Mouse (Mus musculus) erythroid progenitor cell, adult 5-6 weeks (primary cell): ENCODE data around the gene Mogat2. TPM values are rescaled to one million over a fixed set of nuclear protein-coding genes. Genes with fewer than 3 reads are reported as not detected.
A peak's percentile ranks its signal among the peaks of the same experiment; 100 is the strongest.

Experiments used
- ATAC-seq: replicated peaks from 2 replicates; pipeline ENCODE4 v1.8.0; 2016; ENCODE audit warnings: moderate number of reproducible peaks, mild to moderate bottlenecking, moderate TSS enrichment, inconsistent platforms; ENCODE audit not compliant: poor library complexity, low FRiP score, severe bottlenecking
- total RNA-seq, 2 experiments: library from RNA; stranded (forward) in 1 of 2; stranded (reverse) in 1 of 2; fragments of 150-400 nt in 1 of 2; fragments of 186-747, 209-891 nt in 1 of 2; gene quantifications; 2 replicates each; pipeline versions ENCODE4 v1.2.3 to v1.2.4; 2015 to 2017; ENCODE audit warnings: low replicate concordance in 2 of 2

The Mogat2 gene
- total RNA-seq, 2 experiments from 2014 or later: 18.4 TPM; not detected in 1

GRCm38 (mm10) chr7:99200290-99200689 lies 38.1 kb downstream of the Mogat2 start:
- no peak for ATAC-seq

- no peak for ATAC-seq
These were observed 38.8 kb downstream of the Mogat2 start for GRCm38 (mm10) chr7:99199451-99200175.

- no peak for ATAC-seq
These were observed 39.6 kb downstream of the Mogat2 start for GRCm38 (mm10) chr7:99198811-99199210.

GRCm38 (mm10) chr7:99194511-99194910 lies 43.9 kb downstream of the Mogat2 start:
- ATAC-seq: no peak

- no peak for ATAC-seq
These were observed 44.5 kb downstream of the Mogat2 start for GRCm38 (mm10) chr7:99193926-99194325.

- ATAC-seq: no peak
These were observed 47.0 kb downstream of the Mogat2 start for GRCm38 (mm10) chr7:99191411-99191810.

GRCm38 (mm10) chr7:99189885-99190284 lies 48.5 kb downstream of the Mogat2 start:
- ATAC-seq: no peak

- no peak for ATAC-seq
These were observed 49.8 kb downstream of the Mogat2 start for GRCm38 (mm10) chr7:99188630-99189029.

- no peak for ATAC-seq
These were observed 51.0 kb downstream of the Mogat2 start for GRCm38 (mm10) chr7:99187451-99187850.

GRCm38 (mm10) chr7:99185405-99185804 lies 53.0 kb downstream of the Mogat2 start:
- ATAC-seq: no peak

GRCm38 (mm10) chr7:99183751-99184150 lies 54.7 kb downstream of the Mogat2 start:
- no peak for ATAC-seq

GRCm38 (mm10) chr7:99182432-99183172 lies 55.8 kb downstream of the Mogat2 start, which contains the start of gene Dgat2:
Gene Dgat2, minus strand, starts transcription at chr7:99182719.
- peak; percentile 70 for ATAC-seq

GRCm38 (mm10) chr7:99181619-99182431 lies 56.6 kb downstream of the Mogat2 start:
- ATAC-seq: no peak

GRCm38 (mm10) chr7:99180162-99180561 lies 58.3 kb downstream of the Mogat2 start:
- no peak for ATAC-seq

GRCm38 (mm10) chr7:99179271-99179670 lies 59.1 kb downstream of the Mogat2 start:
- ATAC-seq: no peak

GRCm38 (mm10) chr7:99177386-99177785 lies 61.0 kb downstream of the Mogat2 start:
- no peak for ATAC-seq

- no peak for ATAC-seq
These were observed 62.8 kb downstream of the Mogat2 start for GRCm38 (mm10) chr7:99175666-99176065.

GRCm38 (mm10) chr7:99175118-99175517 lies 63.3 kb downstream of the Mogat2 start:
- no peak for ATAC-seq

GRCm38 (mm10) chr7:99174006-99174405 lies 64.4 kb downstream of the Mogat2 start:
- no peak for ATAC-seq

GRCm38 (mm10) chr7:99172898-99173297 lies 65.5 kb downstream of the Mogat2 start:
- no peak for ATAC-seq
